Mouse (Mus musculus) cerebellum, adult 8-10 months (tissue): ENCODE results near the gene Pgrmc1.
"Not testable (repeated sequence)": the region's sequence is repeated elsewhere in the genome, so short reads cannot be mapped to it uniquely, and the experiment has no call there.

ENCODE experiments used
- DNase-seq: peaks from one replicate; pipeline ENCODE4 v3.0.0; 2022

Pgrmc1 gene

DNA sequence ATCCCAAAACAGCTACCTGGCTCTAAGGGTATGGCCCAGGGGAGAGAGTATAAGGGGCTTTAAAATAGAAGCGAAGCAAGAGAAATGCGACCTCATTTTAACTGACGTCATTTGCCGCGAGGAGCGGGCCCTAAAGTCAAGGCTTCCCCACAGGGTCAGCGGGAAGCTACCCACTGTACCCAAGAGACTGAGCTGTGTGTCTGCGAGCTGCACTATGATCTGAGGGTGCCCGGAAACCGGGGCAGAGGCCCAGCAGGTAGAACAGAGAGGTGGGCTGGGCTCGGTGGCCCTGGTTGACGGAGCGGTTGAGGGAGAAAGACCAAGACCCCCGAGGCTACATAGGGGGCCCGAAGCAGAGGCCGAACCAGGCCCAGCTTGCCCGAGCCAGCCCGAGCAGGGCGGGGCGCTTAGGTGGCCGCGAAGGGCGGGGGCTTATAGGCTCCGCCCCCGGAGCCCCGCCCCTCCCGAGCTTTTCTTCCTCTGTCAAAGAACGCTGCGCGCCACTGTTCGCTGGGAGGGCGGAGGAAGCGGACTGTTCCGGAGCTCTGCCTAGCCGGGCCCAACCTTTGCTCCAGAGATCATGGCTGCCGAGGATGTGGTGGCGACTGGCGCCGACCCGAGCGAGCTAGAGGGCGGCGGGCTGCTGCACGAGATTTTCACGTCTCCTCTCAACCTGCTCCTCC, at the start of gene Pgrmc1:
TSS of gene Pgrmc1 (plus strand) at position 500 of the 683 bp plus-strand sequence.
- DNase-seq, result peak; percentile 82

DNA sequence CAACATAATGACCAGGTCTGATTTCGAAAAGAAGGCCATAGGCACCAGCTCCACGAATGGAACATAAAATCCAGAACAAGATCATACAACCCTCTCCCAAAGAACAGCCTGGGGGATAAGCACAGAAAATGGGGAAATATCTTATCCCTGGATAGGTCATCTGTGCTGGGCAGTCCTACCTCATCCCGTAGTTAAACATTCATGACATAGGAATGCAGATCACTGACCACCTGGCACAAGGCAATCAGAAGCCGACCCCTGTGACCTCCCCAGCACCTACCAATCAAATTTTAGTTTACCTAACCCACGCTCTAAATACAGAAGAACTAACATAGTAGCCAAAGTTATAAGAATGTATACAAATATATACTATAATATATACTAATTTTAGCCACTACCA, 49.2 kb upstream of the Pgrmc1 start:
- no peak for DNase-seq

DNA sequence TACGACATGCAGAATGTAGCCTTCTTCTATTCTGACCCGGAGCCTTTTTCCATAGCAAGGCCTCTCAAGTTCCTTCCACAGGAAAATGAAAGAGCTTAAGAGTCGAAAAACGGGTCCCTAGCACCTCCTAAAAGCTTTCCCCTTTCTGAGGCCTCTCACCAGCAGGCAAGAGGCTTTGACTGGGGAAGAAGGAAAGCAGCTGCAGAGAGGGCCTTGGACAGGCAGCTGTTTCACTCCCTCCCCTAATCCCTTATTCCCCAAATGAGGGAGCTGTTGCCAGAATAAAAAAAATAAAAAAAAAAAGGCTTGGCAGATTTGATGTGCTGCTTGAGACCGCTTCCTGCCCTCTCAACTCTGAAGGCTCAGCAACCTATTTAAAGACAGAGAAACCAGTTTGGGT, 47.1 kb upstream of the Pgrmc1 start:
- no peak for DNase-seq

DNA sequence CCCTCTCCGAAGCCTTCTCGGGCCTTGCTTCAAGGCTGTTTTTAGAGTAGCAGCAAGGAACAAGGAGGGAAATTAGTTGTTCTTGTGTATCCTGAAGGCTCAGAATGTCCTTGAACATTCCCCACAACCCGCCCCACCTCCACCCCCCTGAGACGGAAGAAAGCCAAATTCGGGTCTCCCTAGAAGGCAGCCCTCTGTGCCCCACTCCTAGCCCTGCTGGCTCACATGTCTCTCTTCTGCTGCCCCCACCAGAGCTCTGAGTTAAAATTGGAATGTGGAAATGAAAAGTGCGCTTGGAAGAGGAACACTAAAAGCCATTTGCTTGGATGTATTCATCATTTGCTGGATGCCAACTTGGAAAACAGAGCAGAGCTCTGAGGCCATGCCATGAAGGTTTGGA, 46.7 kb upstream of the Pgrmc1 start:
- no peak for DNase-seq

DNA sequence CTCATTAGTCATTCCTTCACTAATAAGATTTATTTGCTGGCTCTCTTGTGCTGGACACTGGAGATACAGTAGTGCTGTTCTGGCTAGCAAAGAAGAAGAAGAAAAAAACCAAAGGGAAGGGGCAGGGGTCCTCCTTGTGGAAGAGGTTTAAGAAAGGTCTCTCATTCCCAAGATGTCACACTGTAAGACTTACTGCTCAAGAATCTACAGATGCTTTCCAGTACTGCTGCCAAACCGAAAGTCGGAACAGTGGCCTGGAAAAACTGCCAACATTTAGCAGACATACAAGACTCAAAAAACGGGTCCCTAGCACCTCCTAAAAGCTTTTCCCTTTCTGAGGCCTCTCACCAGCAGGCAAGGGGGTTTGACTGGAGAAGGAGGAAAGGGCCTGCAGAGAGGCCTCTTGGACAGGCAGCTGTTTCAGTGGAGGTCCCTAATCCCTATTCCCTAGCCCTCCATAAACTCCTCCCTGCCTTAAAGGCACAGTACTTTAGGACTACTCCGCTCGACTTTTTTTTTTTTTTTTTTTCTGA, 45.9 kb upstream of the Pgrmc1 start:
- peak; percentile 10 for DNase-seq

DNA sequence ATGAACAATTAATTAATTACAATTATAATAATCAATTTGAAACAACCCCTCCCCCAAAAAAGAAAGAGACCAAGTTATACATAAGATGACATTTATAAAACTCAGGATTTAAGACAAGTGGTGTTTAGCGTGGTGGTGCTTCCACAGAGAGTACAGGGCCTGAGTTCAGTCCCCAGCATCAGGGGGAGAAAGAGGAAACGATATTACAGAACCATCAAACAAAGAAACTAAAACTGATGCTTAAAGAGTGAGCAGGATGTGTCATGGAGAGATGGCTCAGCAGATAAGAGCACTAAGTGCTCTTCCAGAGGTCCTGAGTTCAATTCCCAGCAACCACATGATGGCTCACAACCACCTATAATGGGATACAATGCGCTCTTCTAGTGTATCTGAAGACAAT, 45.3 kb upstream of the Pgrmc1 start:
- no peak for DNase-seq

DNA sequence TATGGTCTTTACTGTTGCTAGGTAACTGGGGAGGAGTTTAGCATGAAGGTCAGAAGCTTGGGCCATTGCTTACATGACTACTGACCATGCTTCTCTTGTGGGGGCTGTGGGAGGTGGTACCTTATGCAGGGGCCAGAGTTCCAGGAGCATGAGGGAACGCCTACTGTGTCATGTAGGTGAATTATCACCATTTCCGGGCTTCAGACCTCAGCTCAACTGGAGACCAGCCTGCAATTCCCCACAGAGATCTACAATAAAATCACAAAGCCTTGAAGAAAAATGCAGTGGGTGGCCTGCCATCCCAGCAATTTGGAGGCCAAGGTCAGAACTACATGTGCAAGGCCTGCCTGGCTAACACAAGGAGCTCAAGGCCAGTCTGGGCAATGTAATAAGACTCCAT, 42.8 kb upstream of the Pgrmc1 start:
- not testable (repeated sequence) for DNase-seq

DNA sequence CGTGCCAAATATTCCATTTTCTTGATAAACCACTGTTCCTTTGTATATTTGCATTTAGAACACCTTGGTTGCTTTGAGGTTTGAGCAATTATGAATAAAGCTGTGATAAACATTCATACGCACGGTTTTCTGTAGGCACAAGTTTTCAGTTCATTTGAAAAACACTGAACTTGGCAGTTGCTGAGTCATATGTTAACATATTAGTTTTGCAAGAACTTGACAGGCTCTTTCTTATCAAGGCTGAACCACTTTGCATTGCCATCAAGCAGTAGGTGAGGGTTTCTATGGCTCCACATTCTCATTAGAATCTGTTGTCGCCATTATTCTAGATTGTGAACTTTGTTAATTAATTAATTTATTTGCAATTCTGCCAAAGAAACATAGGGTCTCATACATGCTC, 37.8 kb upstream of the Pgrmc1 start:
- no peak for DNase-seq

DNA sequence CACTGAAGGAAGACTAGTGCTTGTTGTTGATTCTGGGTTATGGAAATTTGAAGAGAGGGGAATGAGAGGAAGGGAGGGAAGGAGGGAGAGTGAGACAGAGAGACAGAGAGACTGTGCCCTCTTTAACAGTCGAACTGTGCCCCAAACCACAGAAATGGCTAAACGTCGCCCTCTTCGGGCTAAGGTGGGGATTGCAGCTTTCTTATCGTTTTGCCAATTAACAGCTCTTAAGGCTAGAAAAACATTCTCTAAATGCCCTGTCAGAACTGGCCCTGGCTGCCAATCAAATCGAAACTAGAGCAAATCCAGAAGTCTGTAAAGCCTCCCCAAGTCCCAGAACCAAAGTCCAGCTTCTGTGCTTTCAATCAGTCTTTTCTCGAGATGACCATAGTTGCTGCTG, 36.4 kb upstream of the Pgrmc1 start:
- DNase-seq, result peak; percentile 52

DNA sequence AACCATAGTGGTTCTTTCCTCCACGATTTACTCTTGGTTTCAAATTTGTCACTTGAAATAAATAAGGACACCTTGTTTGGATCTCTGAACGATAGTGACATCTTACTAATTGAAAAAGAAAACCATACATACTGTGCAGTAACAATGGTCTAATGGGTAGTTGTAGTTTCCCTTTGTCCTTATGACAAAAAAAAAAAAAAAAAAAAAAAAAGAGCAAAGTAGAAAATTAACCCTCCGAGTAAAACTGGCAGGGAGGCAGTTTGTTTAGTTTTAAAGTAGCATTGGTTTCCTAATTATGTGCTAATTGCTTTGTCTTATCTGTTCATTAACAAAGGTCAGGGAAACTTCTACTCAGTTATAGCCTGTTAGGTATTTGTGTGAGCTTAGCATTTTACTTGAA, 35.9 kb upstream of the Pgrmc1 start:
- DNase-seq, result no peak

DNA sequence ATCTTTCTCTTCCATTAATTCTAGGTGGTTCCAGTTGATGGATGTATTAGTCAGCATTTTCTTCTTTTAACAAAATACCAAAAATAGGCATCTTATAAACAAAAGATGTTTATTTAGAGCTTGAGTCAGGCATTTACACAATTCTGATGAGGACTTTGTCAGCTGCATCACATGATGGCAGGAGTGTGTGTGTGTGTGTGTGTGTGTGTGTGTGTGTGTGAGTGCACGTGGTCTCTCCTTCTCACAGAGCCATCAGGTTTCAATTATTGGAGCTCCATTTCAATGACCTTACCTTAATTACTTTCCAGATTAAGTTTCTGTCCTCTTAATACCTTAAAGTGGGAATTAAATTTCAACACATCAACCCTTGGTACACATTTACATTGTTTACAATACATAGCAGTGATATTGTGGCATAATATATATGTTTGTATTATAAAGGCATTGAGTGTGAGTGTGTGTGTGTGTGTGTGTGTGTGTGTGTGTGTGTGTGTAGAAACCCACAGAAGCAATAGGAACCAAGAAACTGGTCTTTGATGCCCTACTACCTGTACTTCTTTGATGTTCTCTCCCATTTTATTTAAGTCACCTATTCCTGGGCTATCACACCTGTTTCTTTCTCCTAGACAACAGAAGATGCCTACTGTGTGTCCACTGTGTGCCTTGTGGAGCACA, 11.2 kb upstream of the Pgrmc1 start:
- DNase-seq, result no peak

DNA sequence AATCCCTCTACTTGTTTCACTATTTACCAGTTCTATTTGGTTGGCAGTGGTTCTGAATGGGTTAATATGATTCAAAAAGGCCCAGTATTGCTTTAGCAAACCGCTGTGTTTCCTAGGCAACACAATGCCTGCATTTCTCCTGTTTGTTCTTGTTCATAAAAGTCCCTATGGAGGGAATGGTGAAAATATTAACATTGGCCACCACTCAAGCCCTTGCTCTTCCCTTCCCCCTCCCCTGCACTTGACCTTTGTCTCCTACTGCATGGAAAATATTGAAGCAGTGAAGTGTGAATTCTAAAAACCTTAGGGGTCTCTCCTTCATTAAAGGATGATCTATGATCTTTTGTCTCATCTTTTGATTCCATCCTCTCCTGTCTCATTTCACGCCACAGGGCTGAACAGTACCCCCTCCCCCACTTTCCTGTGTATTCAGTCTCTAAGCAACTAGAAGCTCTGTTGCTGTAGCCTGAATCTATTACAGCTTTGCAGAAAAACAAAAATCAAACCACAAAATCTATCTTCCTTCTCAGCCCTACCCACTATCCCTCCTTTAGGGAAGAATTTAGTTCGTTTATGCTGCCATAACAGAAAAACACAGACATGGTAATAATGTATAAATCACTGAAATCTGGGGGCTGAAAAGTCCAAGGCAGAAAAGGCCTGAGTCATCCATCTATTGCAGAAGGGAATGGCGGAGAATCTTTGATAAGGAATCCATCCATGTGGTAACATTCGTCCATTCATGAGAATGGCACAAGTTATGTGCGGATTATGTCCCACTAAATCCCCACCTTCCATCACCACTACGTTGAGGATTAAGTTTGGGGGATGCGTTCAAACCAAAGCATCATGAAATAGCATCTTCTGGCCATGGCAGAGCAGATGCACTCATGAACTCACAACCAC, 10.4 kb upstream of the Pgrmc1 start:
- DNase-seq, result no peak

DNA sequence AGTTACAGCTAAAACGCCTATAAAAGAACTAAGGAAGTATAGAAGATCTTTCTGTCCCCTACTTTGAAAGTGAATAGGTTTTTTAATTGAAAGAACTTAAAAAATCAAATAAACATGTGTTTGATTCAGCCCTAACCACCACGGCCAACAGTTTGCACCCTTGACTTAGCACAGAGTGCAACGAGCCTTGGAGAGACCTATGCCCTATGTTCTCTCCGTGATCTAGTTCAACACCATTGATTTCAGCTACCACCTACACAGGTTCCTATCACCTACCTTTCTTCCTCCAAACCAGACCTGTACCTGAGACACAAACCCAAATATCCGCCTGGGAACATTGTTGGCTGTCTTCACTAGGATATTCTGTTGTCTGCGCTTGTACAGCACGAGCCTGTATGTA, 7.7 kb upstream of the Pgrmc1 start:
- DNase-seq, result no peak

DNA sequence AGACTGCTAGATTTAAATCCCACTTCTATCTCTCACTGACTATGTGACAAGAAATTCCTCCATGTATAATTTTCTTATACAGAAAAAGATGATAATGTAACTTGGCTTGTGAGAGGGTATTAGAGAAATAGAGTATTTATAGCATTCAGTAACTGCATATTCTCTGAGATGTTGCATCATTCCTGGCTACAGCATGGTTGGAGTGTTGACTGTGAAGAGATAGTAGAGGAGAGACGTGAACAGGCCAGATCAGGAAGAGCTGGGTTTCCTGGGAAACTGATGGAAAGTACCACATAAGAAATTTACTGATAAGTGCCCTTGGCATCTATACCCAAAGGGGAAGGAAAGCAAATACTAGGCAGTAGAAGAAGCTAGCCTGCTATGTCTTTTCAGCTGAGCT, 6.9 kb upstream of the Pgrmc1 start:
- DNase-seq, result no peak

DNA sequence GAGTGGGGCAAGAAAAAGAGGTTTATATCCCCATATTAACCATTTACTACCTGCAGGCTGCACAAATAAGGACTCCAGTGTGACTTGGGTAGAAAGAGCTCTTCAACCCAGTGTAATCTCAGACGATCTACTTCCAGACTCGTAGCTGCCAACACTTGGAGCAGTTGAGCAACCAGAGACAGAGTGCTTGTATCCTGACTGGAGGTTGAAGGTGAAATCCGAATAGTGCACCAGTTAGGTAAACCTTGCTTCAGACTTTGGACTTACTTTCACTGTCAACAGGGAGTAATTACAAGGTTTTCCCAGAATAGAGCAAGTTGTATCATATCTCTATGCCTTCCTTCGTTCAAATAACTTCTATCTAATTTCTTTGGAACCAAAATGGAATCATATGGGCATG, 6.5 kb upstream of the Pgrmc1 start:
- no peak for DNase-seq

DNA sequence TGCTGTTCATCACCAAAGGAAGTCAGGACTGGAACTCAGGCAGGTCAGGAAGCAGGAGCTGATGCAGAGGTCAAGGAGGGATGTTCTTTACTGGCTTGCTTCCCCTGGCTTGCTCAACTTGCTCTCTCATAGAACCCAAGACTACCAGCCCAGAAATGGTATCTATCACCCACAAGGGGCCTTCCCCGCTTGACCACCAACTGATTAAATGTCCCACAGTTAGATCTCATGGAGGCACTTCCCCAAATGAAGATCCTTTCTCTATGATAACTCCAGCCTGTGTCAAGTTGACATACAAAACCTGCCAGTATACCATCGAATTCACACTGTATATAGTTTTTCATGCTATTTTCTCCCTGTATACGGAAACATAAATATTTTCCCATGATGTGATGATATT, 2.8 kb upstream of the Pgrmc1 start:
- DNase-seq, result no peak

DNA sequence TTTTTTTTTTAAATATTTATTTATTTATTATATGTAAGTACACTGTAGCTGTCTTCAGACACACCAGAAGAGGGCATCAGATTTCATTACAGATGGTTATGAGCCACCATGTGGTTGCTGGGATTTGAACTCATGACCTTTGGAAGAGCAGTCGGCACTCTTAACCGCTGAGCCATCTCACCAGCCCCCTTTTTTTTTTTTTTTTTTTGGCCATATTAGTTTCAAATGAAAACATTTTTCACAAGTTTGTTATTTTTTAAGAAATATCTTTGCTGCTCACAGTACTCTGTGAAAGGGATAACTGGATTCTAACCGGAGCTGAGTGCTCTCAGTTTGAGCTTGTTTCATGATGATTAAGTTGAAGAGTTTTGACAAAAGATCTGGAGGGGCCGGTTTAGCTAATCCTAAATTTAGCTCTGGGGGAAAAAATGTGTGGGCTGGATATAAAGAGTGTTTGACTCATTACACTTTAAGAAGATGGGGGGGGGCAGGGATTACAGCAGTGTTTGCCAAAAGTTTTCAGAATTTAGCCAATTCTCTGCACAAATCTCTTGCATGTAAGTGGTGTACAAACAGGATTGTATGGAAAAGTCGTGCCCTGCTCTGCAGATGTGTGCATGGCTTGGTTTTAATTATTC, 1.4 kb upstream of the Pgrmc1 start:
- not testable (repeated sequence) for DNase-seq

DNA sequence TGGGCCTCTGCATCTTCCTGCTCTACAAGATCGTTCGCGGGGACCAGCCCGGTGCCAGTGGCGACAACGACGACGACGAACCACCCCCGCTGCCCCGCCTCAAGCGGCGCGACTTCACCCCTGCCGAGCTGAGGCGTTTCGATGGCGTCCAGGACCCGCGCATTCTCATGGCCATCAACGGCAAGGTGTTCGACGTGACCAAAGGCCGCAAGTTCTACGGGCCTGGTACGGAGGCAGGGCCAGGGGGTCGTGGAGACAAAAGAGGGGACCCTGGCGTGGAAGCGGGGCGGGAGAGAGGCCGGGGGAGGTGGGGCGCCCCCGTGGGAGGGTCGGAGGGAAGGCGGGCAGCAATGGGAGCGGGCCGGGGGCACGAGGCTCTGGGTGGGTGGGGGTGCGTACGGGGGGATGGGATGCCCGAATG, 394 bp downstream of the Pgrmc1 start:
- no peak for DNase-seq

DNA sequence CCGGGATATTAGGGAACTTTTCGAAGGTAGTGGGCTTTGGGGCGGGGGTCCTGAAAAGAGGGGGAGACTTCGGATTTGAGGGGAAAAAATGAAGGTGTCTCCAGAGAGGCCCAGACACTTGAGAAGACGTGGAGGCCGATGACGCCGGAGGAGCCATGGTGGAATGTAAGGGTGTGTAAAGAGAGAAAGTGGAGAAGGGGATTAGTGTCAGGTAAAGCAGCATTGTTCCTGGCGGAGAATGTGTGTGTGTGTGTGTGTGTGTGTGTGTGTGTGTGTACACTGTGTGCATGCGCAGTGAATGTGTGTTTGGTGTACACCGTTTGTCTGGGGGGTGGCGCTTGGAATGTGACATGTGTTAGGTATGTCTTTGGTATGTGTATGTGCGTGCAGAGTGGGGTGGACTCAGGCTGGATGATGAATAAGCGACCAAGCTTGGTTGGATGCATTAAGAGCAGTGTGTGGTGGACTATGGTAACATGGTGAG, 897 bp downstream of the Pgrmc1 start:
- DNase-seq, result peak; percentile 26

DNA sequence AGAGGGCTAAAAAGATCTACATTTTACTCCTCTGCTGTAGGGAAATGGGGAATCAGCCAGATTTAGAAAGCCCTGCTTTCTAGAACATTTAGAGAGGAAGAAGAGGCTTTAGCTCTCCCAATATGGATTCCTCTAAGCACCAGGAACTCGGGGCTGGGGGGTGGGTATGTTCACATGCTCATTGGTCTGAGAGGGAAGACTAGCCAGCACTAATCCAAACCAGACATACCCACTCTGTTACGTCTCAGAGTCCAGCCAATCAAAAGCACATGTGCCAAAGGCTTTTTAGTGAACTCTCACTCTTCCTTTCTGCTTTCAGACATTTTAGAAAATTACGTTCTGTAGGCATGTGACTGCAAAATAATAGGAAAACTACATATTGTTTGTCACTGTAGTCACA, 1.6 kb downstream of the Pgrmc1 start:
- no peak for DNase-seq

DNA sequence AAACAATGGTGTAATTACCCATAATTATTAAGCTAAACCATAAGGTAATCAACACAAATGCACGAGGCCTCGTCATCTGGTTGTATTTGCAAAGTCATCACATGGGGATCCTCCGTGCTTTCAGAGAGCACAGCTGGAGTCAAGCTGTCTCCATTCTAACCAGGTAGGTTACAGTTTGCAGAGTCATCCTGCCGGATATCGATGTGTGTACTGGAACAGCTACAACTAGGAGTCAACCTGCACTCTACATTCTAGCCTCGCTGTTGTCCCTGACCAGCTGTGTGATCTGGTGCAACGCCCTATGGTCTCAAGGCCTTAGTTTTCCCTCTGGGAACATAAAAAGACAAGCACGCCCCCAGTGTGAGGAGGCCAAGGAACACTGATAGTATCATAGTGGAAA, 2.1 kb downstream of the Pgrmc1 start:
- no peak for DNase-seq

DNA sequence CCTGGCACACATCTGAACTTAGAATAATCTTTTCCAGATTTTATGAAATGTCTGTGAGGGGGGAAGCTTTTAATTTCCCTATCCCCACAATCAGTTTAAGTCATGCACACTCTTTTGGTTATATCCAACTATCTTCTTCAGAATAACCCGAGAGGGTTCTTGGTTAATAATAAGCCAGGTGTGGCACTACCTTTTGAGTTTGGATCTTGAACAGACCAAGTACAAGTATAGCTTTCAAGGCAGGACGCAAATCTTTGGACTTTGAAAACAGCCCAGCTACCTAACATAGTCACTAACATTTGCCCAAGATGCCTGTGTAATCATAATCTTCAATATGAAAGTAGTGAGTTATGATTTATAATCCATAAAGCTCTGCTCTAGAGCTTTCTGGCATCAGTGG, 4.9 kb downstream of the Pgrmc1 start:
- no peak for DNase-seq

DNA sequence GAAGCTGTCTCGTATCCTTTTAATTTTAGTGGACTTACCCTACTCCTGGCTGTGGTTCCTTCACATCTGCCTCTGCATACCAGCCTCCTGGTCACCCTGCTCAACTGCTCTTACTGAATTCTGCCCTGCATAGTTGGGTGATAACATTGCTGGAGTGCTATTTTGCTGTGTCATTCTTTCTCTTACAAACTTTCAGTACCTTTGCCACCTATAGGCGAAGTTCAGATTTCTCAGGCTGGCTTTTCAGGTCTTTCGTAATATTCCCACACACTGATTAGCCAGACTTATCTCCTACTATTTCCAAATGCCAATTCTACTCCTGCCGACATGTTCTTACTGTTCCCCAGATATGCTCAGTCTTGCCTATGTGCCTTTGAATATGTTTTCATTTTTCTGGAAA, 6.0 kb downstream of the Pgrmc1 start:
- no peak for DNase-seq
